Mouse (Mus musculus) heart, embryonic 16.5 days (tissue): ENCODE measurements at regions not wholly inside any gene's neighbourhood (a gene's known extent, or its start where the extent isn't known, plus 50 kb on each side); places are given as distances from the start of the nearest gene placed in this dataset.

Experiments
- ATAC-seq: fragments of 200-750 bp; cut with Nextera tagmentation; replicated peaks from 2 replicates; pipeline ENCODE4 v1.8.0; 2017; ENCODE audit warnings: moderate number of reproducible peaks; ENCODE audit not compliant: insufficient read depth, low FRiP score; ENCODE audit errors: extremely low read depth
- H3K27ac ChIP-seq: fragments of 300-500 bp; sonication (generic); 2 replicates; pipeline ENCODE4 v1.5.1; 2014; ENCODE audit warnings: mild to moderate bottlenecking, low read length, control low read depth, moderate library complexity
- H3K27me3 ChIP-seq: fragments of 300-500 bp; sonication (generic); 2 replicates; pipeline ENCODE4 v1.6.1; 2014; ENCODE audit warnings: low read length, mixed read lengths; ENCODE audit not compliant: control insufficient read depth, insufficient read depth
- H3K36me3 ChIP-seq: fragments of 300-500 bp; sonication (generic); 2 replicates; pipeline ENCODE4 v1.6.1; 2014; ENCODE audit not compliant: control insufficient read depth, insufficient read depth
- H3K4me1 ChIP-seq: fragments of 300-500 bp; sonication (generic); 2 replicates; pipeline ENCODE4 v1.6.1; 2014; ENCODE audit warnings: low read length, mixed read lengths; ENCODE audit not compliant: control insufficient read depth, insufficient read depth
- H3K4me2 ChIP-seq: fragments of 300-500 bp; sonication (generic); 2 replicates; pipeline ENCODE4 v1.6.1; 2014; ENCODE audit warnings: low read depth, mild to moderate bottlenecking, control low read depth, low read length
- H3K4me3 ChIP-seq: fragments of 300-500 bp; sonication (generic); 2 replicates; pipeline ENCODE4 v1.5.1; 2014; ENCODE audit warnings: mild to moderate bottlenecking, control low read depth, low read length
- H3K9ac ChIP-seq: fragments of 300-500 bp; sonication (generic); 2 replicates; pipeline ENCODE4 v1.6.1; 2014; ENCODE audit warnings: low read length, control low read depth
- H3K9me3 ChIP-seq: fragments of 300-500 bp; sonication (generic); replicated peaks from 2 replicates; pipeline ENCODE4 v1.6.1; 2016; ENCODE audit warnings: low read length; ENCODE audit not compliant: control insufficient read depth
- WGBS: fragments of 180-500 bp; shearing (Covaris S2); extraction: QIAGEN DNeasy Blood & Tissue Kit; methylation state at CpG from one replicate; pipeline ENCODE4 v1.1.7; 2014; 5-methylcytosine and 5-hydroxymethylcytosine counted together

DNA sequence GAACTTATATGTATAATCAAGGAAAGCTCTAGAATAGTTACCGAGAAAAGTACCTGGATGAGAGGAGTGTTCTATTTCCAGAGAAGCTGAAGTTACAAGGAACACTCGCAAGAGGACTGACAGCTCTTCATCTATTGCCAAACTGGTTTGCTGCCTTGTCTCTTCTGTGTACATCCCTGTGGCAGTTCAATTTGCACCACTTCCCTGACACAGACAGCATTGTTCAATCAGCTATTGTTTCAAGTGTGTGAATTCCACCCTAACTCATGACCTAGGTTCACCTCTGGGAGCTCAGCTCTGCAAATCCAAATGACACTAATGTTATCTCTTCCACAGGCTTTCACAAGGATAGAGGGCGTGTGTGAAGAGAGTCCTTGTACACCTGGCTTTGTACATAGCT is 112.2 kb upstream of the Arntl start:
- 57% methylated on average over 3 of the region's 3 CpGs for WGBS
- no peak overlapping the region for H3K27ac ChIP-seq
- no peak overlapping the region for H3K4me2 ChIP-seq
- H3K36me3 ChIP-seq = no peaks in the 10 kb centered on the region
- no peaks in the 10 kb centered on the region for H3K4me1 ChIP-seq
- no peak overlapping the region for H3K4me3 ChIP-seq
- no peak for ATAC-seq
- no peak overlapping the region for H3K9ac ChIP-seq
- H3K27me3 ChIP-seq = no peaks in the 10 kb centered on the region
- no peaks in the 10 kb centered on the region for H3K9me3 ChIP-seq

DNA sequence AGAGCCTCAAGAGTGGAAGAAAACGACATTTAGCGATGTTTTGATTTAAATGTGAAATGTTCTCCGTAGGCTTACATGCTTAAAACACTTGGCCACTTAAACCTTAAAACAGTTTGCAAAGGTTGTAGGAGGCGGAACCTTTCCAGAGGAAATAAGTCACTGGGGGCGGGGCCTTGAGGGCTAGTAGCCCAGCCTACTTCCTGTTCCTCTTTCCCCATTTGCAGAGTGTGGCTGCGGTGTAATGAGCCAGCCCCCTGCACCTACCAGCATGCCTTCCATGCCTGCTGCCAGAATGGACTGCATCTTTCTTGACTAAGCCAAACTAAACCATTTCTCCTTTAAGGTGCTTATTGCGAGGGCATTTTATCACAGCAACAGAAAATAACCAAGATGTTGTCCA is 103.0 kb upstream of the Arntl start:
- Histone ChIP-seq H3K9me3 (no peaks in the 10 kb centered on the region), H3K36me3 (no peaks in the 10 kb centered on the region), H3K4me3 (no peak overlapping the region), H3K27me3 (no peaks in the 10 kb centered on the region), H3K27ac (no peak overlapping the region), H3K4me1 (no peaks in the 10 kb centered on the region), H3K4me2 (no peak overlapping the region), H3K9ac (no peak overlapping the region)
- WGBS = 85% methylated on average over 7 of the region's 7 CpGs
- ATAC-seq = no peak

DNA sequence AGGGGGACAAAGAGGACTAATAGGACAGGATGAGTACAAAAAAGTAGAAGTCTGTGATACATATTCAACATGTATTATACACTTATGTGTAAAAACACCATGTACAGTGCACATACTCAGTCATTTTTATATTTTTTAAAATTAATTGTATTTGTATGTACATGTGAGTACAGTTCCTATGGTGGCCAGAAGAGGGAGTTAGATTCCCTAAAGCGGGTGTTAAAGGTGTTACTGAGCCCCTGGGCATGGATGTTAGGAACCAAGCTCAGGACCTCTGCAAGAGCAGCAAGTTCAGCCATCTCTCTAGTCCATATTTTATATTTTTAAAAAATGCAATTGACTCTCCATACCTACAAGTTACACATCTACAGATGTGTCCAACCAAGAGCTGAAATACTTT is 101.9 kb upstream of the Arntl start:
- Histone ChIP-seq H3K27me3 (no peaks in the 10 kb centered on the region), H3K4me2 (no peak overlapping the region), H3K4me1 (no peaks in the 10 kb centered on the region), H3K27ac (no peak overlapping the region), H3K4me3 (no peak overlapping the region), H3K36me3 (no peaks in the 10 kb centered on the region), H3K9me3 (no peaks in the 10 kb centered on the region), H3K9ac (no peak overlapping the region)
- no peak for ATAC-seq
- 35% methylated on average over 1 of the region's 1 CpGs for WGBS

DNA sequence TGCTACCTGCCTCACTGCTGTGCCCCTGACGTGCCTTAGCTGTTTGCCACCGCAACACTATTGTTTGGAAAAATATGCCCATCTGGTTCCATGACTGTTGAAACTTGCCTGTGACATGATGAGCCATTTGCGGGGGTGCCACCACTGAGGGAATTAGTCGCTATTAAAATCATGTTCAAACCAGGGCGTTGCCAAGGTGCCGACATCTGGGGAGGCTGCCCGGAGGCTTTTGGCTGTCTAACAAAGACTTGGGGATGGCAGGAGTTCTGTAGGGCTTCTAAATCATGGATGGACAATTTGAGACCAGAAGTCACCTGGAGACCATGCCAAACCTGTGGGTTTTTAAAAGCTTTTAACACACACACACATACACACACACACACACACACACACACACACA is 100.5 kb upstream of the Arntl start:
- H3K27me3 ChIP-seq = no peaks in the 10 kb centered on the region
- no peak for ATAC-seq

DNA sequence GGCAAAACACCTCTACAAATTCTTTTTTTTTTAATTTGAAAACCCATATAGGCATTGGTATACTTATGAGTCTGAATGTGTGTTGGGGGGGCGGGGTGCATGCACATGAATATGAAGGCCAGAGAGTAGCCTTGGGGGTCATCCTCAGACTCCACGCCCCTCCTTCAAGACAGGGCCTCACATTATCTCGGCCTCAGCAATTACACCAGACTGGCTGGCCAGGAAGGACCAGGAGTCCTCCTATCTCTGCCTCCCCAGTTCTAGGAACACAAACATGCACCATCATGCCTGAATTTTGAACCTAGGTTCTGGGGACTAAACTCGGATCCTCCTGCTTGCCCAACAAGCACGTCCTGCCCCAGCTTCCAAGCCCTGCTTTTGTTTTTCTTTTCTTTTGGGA is 99.3 kb upstream of the Arntl start:
- Histone ChIP-seq H3K4me3 (no peak overlapping the region), H3K36me3 (no peaks in the 10 kb centered on the region), H3K9me3 (no peaks in the 10 kb centered on the region), H3K9ac (no peak overlapping the region), H3K4me2 (no peak overlapping the region), H3K27me3 (no peaks in the 10 kb centered on the region), H3K4me1 (no peaks in the 10 kb centered on the region), H3K27ac (no peak overlapping the region)
- WGBS = 72% methylated on average over 5 of the region's 5 CpGs
- no peak for ATAC-seq

More for the DNA sequence above, 100.5 kb upstream of the Arntl start:
- 82% methylated on average over 7 of the region's 7 CpGs for WGBS
- H3K9me3 ChIP-seq = no peaks in the 10 kb centered on the region
- H3K4me3 ChIP-seq = no peak overlapping the region
- no peaks in the 10 kb centered on the region for H3K36me3 ChIP-seq
- no peaks in the 10 kb centered on the region for H3K4me1 ChIP-seq
- H3K9ac ChIP-seq = no peak overlapping the region
- H3K4me2 ChIP-seq = no peak overlapping the region
- no peak overlapping the region for H3K27ac ChIP-seq

DNA sequence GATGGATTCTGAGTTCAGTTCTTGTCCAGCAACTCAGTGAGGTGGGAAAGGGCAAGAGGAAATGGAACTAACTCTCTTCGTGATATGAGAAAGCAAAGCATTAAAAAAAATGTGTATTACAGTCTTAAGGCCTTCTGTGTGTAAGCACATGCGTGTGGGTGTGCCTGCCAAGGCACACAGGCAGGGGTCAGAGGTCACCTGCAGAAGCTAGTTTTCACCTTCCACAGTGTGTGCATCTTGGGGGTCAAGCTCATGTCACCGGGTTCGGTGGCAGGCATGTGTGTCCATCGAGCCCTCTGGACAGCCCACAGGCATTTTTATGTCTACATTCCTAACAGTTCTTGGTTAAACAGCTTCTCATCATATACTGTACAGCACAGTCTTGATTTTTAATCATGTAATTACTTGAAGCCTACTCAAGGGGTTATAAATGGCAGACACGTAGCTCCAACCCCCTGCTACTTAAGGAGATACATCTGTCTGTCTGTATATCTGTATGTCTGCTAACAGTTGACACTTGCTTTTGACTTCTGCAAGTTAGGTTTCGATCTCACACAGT is 98.7 kb upstream of the Arntl start:
- 70% methylated on average over 7 of the region's 7 CpGs for WGBS
- H3K4me1 ChIP-seq = no peaks in the 10 kb centered on the region
- H3K27ac ChIP-seq = no peak overlapping the region
- no peaks in the 10 kb centered on the region for H3K9me3 ChIP-seq
- no peak overlapping the region for H3K4me3 ChIP-seq
- H3K36me3 ChIP-seq = no peaks in the 10 kb centered on the region
- ATAC-seq = no peak
- no peaks in the 10 kb centered on the region for H3K27me3 ChIP-seq
- H3K4me2 ChIP-seq = no peak overlapping the region
- H3K9ac ChIP-seq = no peak overlapping the region

DNA sequence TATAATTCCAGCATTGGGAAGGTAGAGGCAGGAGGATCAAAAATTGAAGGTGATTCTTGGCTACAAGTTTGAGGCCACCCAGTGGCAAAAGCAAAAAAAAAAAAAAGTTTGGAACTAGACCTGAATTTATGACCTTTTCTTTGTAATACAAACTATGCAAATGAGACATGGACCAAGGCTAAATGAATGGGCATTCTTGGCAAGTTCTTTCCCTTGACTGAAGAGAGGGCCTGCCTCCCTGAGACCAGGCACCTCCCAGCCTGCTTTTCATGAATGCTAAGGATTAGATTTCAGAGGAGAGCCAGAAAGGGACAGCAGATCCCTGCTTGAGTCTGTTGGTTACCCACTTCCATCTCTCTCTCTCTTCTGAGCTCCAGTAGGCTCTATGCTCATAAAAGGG is 97.8 kb upstream of the Arntl start:
- Histone ChIP-seq H3K4me2 (no peak overlapping the region), H3K9me3 (no peaks in the 10 kb centered on the region), H3K27me3 (no peaks in the 10 kb centered on the region), H3K4me1 (no peaks in the 10 kb centered on the region), H3K4me3 (no peak overlapping the region), H3K9ac (no peak overlapping the region), H3K27ac (no peak overlapping the region), H3K36me3 (no peaks in the 10 kb centered on the region)
- ATAC-seq = no peak

DNA sequence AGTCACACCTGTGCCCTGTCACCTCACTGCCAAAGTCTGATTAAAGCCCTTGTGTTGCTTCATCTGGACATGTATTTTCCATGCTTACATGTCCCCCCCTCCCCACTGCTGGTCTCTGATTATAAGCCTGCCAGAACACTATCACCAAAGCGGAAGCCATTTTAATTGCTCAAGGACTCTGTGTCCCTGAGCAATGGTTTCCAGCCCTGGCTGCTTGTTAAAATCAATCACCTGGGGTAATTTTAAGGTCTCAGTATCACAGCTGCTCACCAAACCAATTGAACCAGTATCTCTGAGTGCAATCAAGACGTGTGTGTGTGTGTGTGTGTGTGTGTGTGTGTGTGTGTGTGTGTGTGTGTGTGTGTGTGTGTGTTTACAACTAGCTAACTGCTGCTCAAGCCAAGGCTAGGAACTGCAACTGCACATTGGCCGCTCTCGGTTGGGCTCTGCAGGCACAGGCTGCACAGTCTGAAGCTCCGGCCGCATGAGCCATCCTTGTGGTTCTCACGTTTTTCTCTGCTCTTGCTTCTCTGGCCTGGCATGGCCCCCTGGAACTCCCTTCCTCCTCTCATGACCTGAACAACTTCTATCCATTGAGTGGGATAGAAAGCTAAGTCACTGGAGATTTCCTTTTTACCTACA is 96.3 kb upstream of the Arntl start:
- 69% methylated on average over 7 of the region's 7 CpGs for WGBS
- Histone ChIP-seq H3K9ac (no peak overlapping the region), H3K9me3 (no peaks in the 10 kb centered on the region), H3K27me3 (no peaks in the 10 kb centered on the region), H3K27ac (no peak overlapping the region), H3K4me3 (no peak overlapping the region), H3K4me2 (no peak overlapping the region), H3K36me3 (no peaks in the 10 kb centered on the region), H3K4me1 (no peaks in the 10 kb centered on the region)
- no peak for ATAC-seq

DNA sequence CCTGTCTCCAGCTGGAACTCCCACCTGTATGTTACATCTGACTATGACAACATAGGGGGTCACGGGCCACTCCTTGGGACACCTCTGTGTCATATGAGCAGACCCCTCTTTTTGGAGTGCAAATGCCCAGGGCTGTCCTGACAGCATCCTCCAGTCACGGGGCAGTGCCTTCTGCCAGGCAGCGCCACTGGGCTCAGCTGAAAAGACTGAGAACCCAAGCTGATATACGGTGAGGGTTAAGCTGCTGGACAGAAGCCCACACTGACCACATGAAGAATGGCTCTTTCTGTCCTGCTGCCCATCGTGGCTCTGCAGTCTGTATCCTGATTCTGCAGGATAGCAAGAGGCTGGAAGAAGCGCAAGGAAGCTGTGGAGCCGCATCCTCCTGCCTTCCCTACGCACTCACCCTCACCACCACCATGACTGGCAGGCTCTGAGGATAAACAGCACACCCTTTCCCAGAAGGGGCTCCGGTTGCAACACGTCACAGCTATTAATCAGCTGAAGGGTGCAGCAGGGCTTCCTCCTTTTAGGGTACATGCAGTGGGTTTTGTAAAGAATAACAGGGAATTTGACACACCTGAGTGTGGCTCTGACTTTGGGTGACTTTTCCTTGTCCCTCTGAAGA is 93.9 kb upstream of the Arntl start:
- no peak overlapping the region for H3K9ac ChIP-seq
- ATAC-seq = no peak
- H3K4me3 ChIP-seq = no peak overlapping the region
- no peak overlapping the region for H3K27ac ChIP-seq
- no peaks in the 10 kb centered on the region for H3K27me3 ChIP-seq
- H3K4me1 ChIP-seq = no peaks in the 10 kb centered on the region
- 50% methylated on average over 10 of the region's 10 CpGs for WGBS
- no peak overlapping the region for H3K4me2 ChIP-seq
- no peaks in the 10 kb centered on the region for H3K36me3 ChIP-seq
- H3K9me3 ChIP-seq = no peaks in the 10 kb centered on the region
